Mouse (Mus musculus): ENCODE measurements at regions not wholly inside any gene's neighbourhood (a gene's known extent, or its start where the extent isn't known, plus 50 kb on each side); places are given as distances from the start of the nearest gene placed in this dataset.

- no peak for TF ChIP-seq CTCF (IDR thresholded peaks at IDR 0.05; ENCODE audit: low read depth, low read length)
- no peak for TF ChIP-seq POLR2A (IDR thresholded peaks at IDR 0.05; ENCODE audit: borderline replicate concordance, low read depth, low read length)
- H3K4me3 ChIP-seq (ENCODE audit: insufficient read depth, low read length), result no peak overlapping the region
- no peaks in the 10 kb centered on the region for H3K4me1 ChIP-seq (ENCODE audit: control insufficient read depth, insufficient read depth, low read length)
- no peak overlapping the region for H3K27ac ChIP-seq (ENCODE audit: insufficient read depth, low read depth, low read length)
Measured at GRCm38 (mm10) chr3:35462858-35463257, 291.0 kb upstream of the Atp11b start.

- TF ChIP-seq POLR2A (IDR thresholded peaks at IDR 0.05; ENCODE audit: borderline replicate concordance, low read depth, low read length) (no peak), CTCF (IDR thresholded peaks at IDR 0.05; ENCODE audit: low read depth, low read length) (no peak)
- Histone ChIP-seq H3K4me1 (ENCODE audit: control insufficient read depth, insufficient read depth, low read length) (no peaks in the 10 kb centered on the region), H3K27ac (ENCODE audit: insufficient read depth, low read depth, low read length) (no peak overlapping the region), H3K4me3 (ENCODE audit: insufficient read depth, low read length) (no peak overlapping the region)
Measured at GRCm38 (mm10) chr3:35464212-35464911, 289.5 kb upstream of the Atp11b start.

GRCm38 (mm10) chr3:35465956-35466355 is 287.9 kb upstream of the Atp11b start:
- no peak overlapping the region for H3K27ac ChIP-seq (ENCODE audit: insufficient read depth, low read depth, low read length)
- H3K4me1 ChIP-seq (ENCODE audit: control insufficient read depth, insufficient read depth, low read length), result no peaks in the 10 kb centered on the region
- TF ChIP-seq CTCF (IDR thresholded peaks at IDR 0.05; ENCODE audit: low read depth, low read length), result no peak
- no peak for TF ChIP-seq POLR2A (IDR thresholded peaks at IDR 0.05; ENCODE audit: borderline replicate concordance, low read depth, low read length)
- no peak overlapping the region for H3K4me3 ChIP-seq (ENCODE audit: insufficient read depth, low read length)

GRCm38 (mm10) chr3:35473351-35473750 is 280.6 kb upstream of the Atp11b start:
- H3K4me3 ChIP-seq (ENCODE audit: insufficient read depth, low read length), result no peak overlapping the region
- H3K4me1 ChIP-seq (ENCODE audit: control insufficient read depth, insufficient read depth, low read length), result no peaks in the 10 kb centered on the region
- TF ChIP-seq POLR2A (IDR thresholded peaks at IDR 0.05; ENCODE audit: borderline replicate concordance, low read depth, low read length) (no peak), CTCF (IDR thresholded peaks at IDR 0.05; ENCODE audit: low read depth, low read length) (no peak)
- H3K27ac ChIP-seq (ENCODE audit: insufficient read depth, low read depth, low read length), result no peak overlapping the region

- Histone ChIP-seq H3K4me3 (ENCODE audit: insufficient read depth, low read length) (no peak overlapping the region), H3K27ac (ENCODE audit: insufficient read depth, low read depth, low read length) (no peak overlapping the region), H3K4me1 (ENCODE audit: control insufficient read depth, insufficient read depth, low read length) (no peaks in the 10 kb centered on the region)
- TF ChIP-seq CTCF (IDR thresholded peaks at IDR 0.05; ENCODE audit: low read depth, low read length), result no peak
- no peak for TF ChIP-seq POLR2A (IDR thresholded peaks at IDR 0.05; ENCODE audit: borderline replicate concordance, low read depth, low read length)
Measured at GRCm38 (mm10) chr3:35474361-35474760, 279.5 kb upstream of the Atp11b start.

GRCm38 (mm10) chr3:35475326-35475725 is 278.6 kb upstream of the Atp11b start:
- H3K4me1 ChIP-seq (ENCODE audit: control insufficient read depth, insufficient read depth, low read length), result no peaks in the 10 kb centered on the region
- H3K4me3 ChIP-seq (ENCODE audit: insufficient read depth, low read length), result no peak overlapping the region
- no peak overlapping the region for H3K27ac ChIP-seq (ENCODE audit: insufficient read depth, low read depth, low read length)
- TF ChIP-seq POLR2A (IDR thresholded peaks at IDR 0.05; ENCODE audit: borderline replicate concordance, low read depth, low read length) (no peak), CTCF (IDR thresholded peaks at IDR 0.05; ENCODE audit: low read depth, low read length) (no peak)

GRCm38 (mm10) chr3:35480714-35481695 is 272.9 kb upstream of the Atp11b start:
- TF ChIP-seq CTCF (IDR thresholded peaks at IDR 0.05; ENCODE audit: low read depth, low read length) (no peak), POLR2A (IDR thresholded peaks at IDR 0.05; ENCODE audit: borderline replicate concordance, low read depth, low read length) (no peak)
- Histone ChIP-seq H3K27ac (ENCODE audit: insufficient read depth, low read depth, low read length) (no peak overlapping the region), H3K4me3 (ENCODE audit: insufficient read depth, low read length) (no peak overlapping the region), H3K4me1 (ENCODE audit: control insufficient read depth, insufficient read depth, low read length) (no peaks in the 10 kb centered on the region)

- Histone ChIP-seq H3K4me3 (ENCODE audit: insufficient read depth, low read length) (no peak overlapping the region), H3K4me1 (ENCODE audit: control insufficient read depth, insufficient read depth, low read length) (no peaks in the 10 kb centered on the region), H3K27ac (ENCODE audit: insufficient read depth, low read depth, low read length) (no peak overlapping the region)
- TF ChIP-seq POLR2A (IDR thresholded peaks at IDR 0.05; ENCODE audit: borderline replicate concordance, low read depth, low read length) (no peak), CTCF (IDR thresholded peaks at IDR 0.05; ENCODE audit: low read depth, low read length) (no peak)
Measured at GRCm38 (mm10) chr3:35481841-35482240, 272.1 kb upstream of the Atp11b start.

- Histone ChIP-seq H3K4me1 (ENCODE audit: control insufficient read depth, insufficient read depth, low read length) (no peaks in the 10 kb centered on the region), H3K4me3 (ENCODE audit: insufficient read depth, low read length) (no peak overlapping the region), H3K27ac (ENCODE audit: insufficient read depth, low read depth, low read length) (no peak overlapping the region)
- TF ChIP-seq CTCF (IDR thresholded peaks at IDR 0.05; ENCODE audit: low read depth, low read length), result peak; percentile 38; the same call in 1 of the 2 replicates
- no peak for TF ChIP-seq POLR2A (IDR thresholded peaks at IDR 0.05; ENCODE audit: borderline replicate concordance, low read depth, low read length)
Measured at GRCm38 (mm10) chr3:35482296-35482695, 271.6 kb upstream of the Atp11b start.

GRCm38 (mm10) chr3:35482759-35483158 is 271.1 kb upstream of the Atp11b start:
- H3K27ac ChIP-seq (ENCODE audit: insufficient read depth, low read depth, low read length), result no peak overlapping the region
- TF ChIP-seq CTCF (IDR thresholded peaks at IDR 0.05; ENCODE audit: low read depth, low read length), result no peak
- TF ChIP-seq POLR2A (IDR thresholded peaks at IDR 0.05; ENCODE audit: borderline replicate concordance, low read depth, low read length), result no peak
- no peak overlapping the region for H3K4me3 ChIP-seq (ENCODE audit: insufficient read depth, low read length)
- H3K4me1 ChIP-seq (ENCODE audit: control insufficient read depth, insufficient read depth, low read length), result no peaks in the 10 kb centered on the region

All from bone marrow macrophage, adult 2 months (primary cell).